Mouse (Mus musculus) liver, embryonic 15.5 days (tissue): Measurements from ENCODE around the gene Tada2b. TPM values are rescaled to one million over a fixed set of nuclear protein-coding genes. Genes with fewer than 3 reads are reported as not detected.

ENCODE experiments used
- ATAC-seq: fragments of 200-750 bp; cut with Nextera tagmentation; 2 replicates; pipeline ENCODE4 v1.8.0; 2017; ENCODE audit warnings: moderate number of reproducible peaks, mild to moderate bottlenecking, moderate library complexity; ENCODE audit not compliant: insufficient read depth
- H3K27ac ChIP-seq: fragments of 300-500 bp; sonication (generic); replicated peaks from 2 replicates; pipeline ENCODE4 v1.5.1; 2015; ENCODE audit warnings: mild to moderate bottlenecking, inconsistent platforms
- H3K27me3 ChIP-seq: fragments of 300-500 bp; sonication (generic); 2 replicates; pipeline ENCODE4 v1.6.1; 2015; ENCODE audit warnings: mild to moderate bottlenecking, inconsistent platforms
- H3K36me3 ChIP-seq: fragments of 300-500 bp; sonication (generic); replicated peaks from 2 replicates; pipeline ENCODE4 v1.6.1; 2015; ENCODE audit warnings: moderate library complexity, mild to moderate bottlenecking, inconsistent platforms
- H3K4me1 ChIP-seq: fragments of 300-500 bp; sonication (generic); replicated peaks from 2 replicates; pipeline ENCODE4 v1.6.1; 2015; ENCODE audit warnings: inconsistent platforms
- H3K4me2 ChIP-seq: fragments of 300-500 bp; sonication (generic); 2 replicates; pipeline ENCODE4 v1.6.1; 2015; ENCODE audit warnings: moderate library complexity, mild to moderate bottlenecking, inconsistent platforms
- H3K4me3 ChIP-seq: fragments of 300-500 bp; sonication (generic); replicated peaks from 2 replicates; pipeline ENCODE4 v1.5.1; 2015; ENCODE audit warnings: mild to moderate bottlenecking, inconsistent platforms
- H3K9ac ChIP-seq: fragments of 300-500 bp; sonication (generic); 2 replicates; pipeline ENCODE4 v1.6.1; 2015; ENCODE audit warnings: moderate library complexity, mild to moderate bottlenecking, inconsistent platforms
- H3K9me3 ChIP-seq: fragments of 300-500 bp; sonication (generic); replicated peaks from 2 replicates; pipeline ENCODE4 v1.6.1; 2016; ENCODE audit warnings: inconsistent platforms
- WGBS: fragments of 180-500 bp; shearing (Covaris S2); methylation state at CpG from one replicate; pipeline ENCODE4 v1.1.7; 2015; ENCODE audit warnings: mixed read lengths; ENCODE audit not compliant: insufficient replicate concordance; 5-methylcytosine and 5-hydroxymethylcytosine counted together
- polyA plus RNA-seq: library from polyadenylated mRNA; unstranded; fragments of >200 nt; fragmentation: Nextera tagmentation; extraction: Ambion mirVana; gene quantifications from 2 replicates; pipeline ENCODE4 v1.2.1, GENCODE M21; 2015

Gene Tada2b
- polyA plus RNA-seq, 1 experiment from 2014 or later, result 0.74 TPM

DNA sequence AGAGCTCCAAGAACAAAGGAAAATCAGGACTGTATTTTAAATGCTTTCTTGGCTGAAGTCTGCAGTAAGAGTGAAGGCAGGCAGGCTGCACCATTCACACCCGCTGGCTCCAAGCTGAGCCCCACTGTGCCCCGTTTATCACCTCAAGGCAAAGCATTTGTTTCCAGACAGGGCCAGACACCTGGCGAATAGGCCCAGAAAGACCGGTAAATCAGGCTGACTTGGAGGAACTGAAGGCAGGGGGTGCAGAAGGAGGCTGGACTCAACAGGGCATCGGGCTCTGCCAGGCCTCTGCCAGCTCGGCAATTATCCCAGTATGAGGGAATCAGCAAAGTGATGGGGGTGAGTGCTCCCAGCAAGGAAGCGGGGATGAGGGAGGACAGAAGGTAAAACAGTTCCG, 39.1 kb downstream of the Tada2b start:
- Histone ChIP-seq H3K27ac (no peak overlapping the region), H3K36me3 (no peaks in the 10 kb centered on the region), H3K4me2 (no peak overlapping the region), H3K4me1 (no peaks in the 10 kb centered on the region), H3K9me3 (no peaks in the 10 kb centered on the region), H3K27me3 (peaks cover 29% of the 10 kb centered on the region), H3K4me3 (no peak overlapping the region), H3K9ac (no peak overlapping the region)
- WGBS, result 20% methylated on average over 8 of the region's 8 CpGs
- no peak for ATAC-seq

DNA sequence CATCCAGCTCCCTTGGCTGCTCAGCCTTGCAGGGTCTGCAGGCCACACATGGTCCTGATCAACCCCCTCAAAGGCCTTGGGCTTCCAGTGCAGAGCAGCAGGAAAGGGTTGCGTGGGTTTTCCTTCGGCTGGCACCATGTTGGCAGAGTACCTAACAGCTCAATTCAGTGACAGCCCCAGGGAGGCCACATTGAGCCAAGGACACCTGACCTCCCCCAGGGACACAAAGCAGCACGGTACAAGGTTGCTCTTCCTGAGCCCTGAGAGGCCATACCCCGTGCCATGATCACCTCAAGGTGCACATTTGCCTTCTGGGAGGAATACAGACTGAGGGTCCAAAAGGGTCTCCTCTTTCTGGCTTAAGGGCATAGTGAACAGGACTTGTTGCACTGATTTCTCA, 39.5 kb downstream of the Tada2b start:
- Histone ChIP-seq H3K4me1 (no peaks in the 10 kb centered on the region), H3K27me3 (peaks cover 29% of the 10 kb centered on the region), H3K36me3 (no peaks in the 10 kb centered on the region), H3K4me3 (no peak overlapping the region), H3K9ac (no peak overlapping the region), H3K27ac (no peak overlapping the region), H3K4me2 (no peak overlapping the region), H3K9me3 (no peaks in the 10 kb centered on the region)
- no peak for ATAC-seq
- 34% methylated on average over 4 of the region's 4 CpGs for WGBS

DNA sequence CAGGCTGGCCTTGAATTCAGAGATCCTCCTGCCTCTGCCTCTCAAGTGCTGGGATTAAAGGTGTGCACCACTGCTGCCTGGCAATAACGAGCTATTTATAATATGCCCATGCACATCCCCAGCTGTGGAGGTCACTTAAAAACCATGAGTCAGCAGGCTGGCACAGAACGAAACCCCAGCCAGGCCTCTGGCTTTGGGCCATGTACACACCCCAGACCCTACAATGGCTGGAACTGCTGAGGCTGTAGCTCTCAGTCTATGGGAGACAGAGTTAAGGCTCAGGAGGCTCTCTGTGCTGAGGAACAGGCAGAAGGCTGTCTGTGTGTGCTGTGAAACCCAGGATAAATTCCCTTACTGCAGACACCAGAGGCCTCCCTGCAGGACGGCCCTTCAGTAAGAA, 43.3 kb downstream of the Tada2b start:
- Histone ChIP-seq H3K4me1 (no peaks in the 10 kb centered on the region), H3K9me3 (no peaks in the 10 kb centered on the region), H3K4me3 (no peak overlapping the region), H3K9ac (no peak overlapping the region), H3K27me3 (peaks cover 18% of the 10 kb centered on the region), H3K36me3 (no peaks in the 10 kb centered on the region), H3K4me2 (no peak overlapping the region), H3K27ac (no peak overlapping the region)
- no peak for ATAC-seq
- WGBS, result 43% methylated on average over 3 of the region's 3 CpGs

DNA sequence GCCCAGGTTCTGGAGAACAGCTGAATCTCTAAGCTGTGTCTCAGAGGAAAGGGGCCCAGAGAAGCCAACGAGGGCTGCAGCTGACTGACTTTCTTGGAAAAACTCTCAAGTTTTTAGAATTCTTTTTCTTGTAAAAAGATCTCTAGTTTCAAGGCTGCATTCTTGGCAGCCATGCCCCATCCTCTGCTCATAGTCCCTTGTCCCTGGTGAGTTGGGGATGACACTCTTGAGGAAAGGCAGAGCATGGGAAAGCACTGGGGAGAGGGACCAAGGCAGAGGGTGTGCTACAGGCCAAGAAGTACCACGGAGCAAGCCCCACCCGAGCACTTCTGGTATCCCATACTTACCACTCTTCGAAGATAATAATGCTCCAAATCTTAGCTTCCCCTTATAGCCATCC, 47.2 kb downstream of the Tada2b start:
- H3K4me1 ChIP-seq, result no peaks in the 10 kb centered on the region
- ATAC-seq, result no peak
- H3K9ac ChIP-seq, result no peak overlapping the region
- H3K27me3 ChIP-seq, result no peaks in the 10 kb centered on the region
- no peak overlapping the region for H3K27ac ChIP-seq
- H3K4me2 ChIP-seq, result no peak overlapping the region
- no peak overlapping the region for H3K4me3 ChIP-seq
- H3K9me3 ChIP-seq, result no peaks in the 10 kb centered on the region
- whole genome bisulfite sequencing, result 36% methylated on average over 4 of the region's 4 CpGs
- no peaks in the 10 kb centered on the region for H3K36me3 ChIP-seq

DNA sequence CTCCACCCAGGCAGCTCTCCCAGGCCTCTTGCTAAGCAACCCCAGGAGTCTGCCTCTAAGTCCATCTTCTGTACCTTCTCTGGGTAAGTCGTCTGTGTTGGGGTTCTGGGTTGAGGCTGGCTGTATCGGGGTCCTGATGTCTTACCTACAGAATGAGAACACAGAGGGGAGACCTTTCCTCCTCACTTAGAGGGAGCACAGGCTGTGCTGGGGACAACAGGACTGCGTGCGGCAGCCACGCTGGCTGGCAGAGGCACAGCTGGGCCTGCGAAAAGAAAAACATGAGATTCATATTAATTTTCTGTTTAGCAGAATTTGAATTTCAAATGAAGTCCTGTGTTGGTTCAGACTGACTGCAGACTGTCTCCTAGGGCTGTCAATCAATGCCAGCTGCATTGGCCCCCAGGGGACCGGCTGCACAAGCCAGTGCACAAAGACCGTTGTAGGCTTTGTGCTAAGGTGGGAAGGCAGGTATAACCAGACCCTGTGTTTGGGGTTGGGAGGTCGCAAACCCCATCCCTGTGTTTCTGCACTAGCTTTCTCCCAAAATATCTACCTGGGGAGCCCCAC, 49.6 kb downstream of the Tada2b start:
- Histone ChIP-seq H3K4me2 (no peak overlapping the region), H3K36me3 (no peaks in the 10 kb centered on the region), H3K9ac (no peak overlapping the region), H3K27me3 (no peaks in the 10 kb centered on the region), H3K9me3 (no peaks in the 10 kb centered on the region), H3K27ac (no peak overlapping the region), H3K4me1 (no peaks in the 10 kb centered on the region), H3K4me3 (no peak overlapping the region)
- ATAC-seq, result no peak
- 65% methylated on average over 9 of the region's 9 CpGs for WGBS

DNA sequence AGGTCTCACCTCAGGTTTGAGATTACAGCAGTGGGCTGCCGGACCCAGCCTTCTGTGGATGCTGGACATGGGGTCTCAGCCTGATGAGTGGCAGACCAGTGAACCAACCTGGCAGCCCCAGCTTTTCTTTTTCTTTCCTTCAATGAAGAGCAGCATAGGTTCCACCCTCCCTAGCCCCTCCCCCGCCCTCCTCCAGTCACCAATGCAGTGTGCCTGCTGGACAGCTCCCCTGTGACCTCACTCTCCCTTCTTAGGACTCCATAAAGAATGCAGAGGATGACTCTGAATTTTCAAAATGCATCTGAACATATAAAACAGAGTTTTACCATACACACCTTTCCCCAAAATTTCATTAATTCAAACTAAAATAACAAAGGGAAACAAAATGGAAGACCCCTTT, 52.4 kb downstream of the Tada2b start:
- WGBS, result 37% methylated on average over 2 of the region's 2 CpGs
- no peaks in the 10 kb centered on the region for H3K27me3 ChIP-seq
- no peak overlapping the region for H3K4me2 ChIP-seq
- H3K27ac ChIP-seq, result no peak overlapping the region
- no peak overlapping the region for H3K9ac ChIP-seq
- H3K9me3 ChIP-seq, result no peaks in the 10 kb centered on the region
- no peak for ATAC-seq
- no peaks in the 10 kb centered on the region for H3K36me3 ChIP-seq
- H3K4me1 ChIP-seq, result no peaks in the 10 kb centered on the region
- no peak overlapping the region for H3K4me3 ChIP-seq

DNA sequence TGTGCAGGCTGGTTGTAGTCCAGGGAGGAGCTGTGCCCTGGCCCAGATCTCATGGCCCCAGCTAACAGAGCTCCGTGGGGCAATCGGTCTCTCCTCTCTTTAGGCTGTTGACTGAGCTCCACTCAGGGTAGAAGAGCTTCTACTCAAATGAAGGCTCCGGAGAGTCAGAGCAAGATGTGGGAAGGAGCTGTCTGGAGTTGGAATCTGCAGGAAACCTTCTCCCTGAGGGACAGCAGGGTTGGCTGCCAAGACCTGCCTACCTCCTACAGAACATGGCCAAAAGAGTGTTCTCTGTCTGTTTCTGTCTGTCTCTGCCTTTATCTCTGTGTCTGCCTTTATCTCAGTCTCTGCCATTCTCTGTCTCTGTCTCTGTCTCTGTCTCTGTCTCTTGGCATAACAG, 54.5 kb downstream of the Tada2b start:
- WGBS, result 69% methylated on average over 3 of the region's 3 CpGs
- Histone ChIP-seq H3K4me2 (no peak overlapping the region), H3K36me3 (no peaks in the 10 kb centered on the region), H3K9ac (no peak overlapping the region), H3K4me3 (no peak overlapping the region), H3K4me1 (no peaks in the 10 kb centered on the region), H3K9me3 (no peaks in the 10 kb centered on the region), H3K27me3 (no peaks in the 10 kb centered on the region), H3K27ac (no peak overlapping the region)
- no peak for ATAC-seq

DNA sequence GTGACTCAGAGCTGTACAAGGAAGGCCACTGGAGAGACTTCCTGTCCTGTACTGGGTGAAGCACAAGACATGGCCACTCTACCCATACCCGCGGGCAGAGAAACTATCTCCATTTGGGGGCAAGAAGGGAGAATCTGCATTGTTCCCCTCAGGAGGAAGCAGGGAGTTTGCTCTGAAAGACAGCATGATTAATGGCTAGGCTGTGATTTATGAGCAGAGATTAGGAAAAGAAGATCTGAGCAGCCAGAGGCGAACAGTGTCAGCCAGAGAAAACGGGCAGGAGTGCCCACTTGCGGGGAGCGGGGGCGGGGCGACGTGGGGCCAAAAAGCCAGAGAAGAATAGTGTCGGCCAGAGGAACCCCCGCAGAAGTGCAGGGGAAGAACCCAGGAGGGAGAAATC, 56.3 kb downstream of the Tada2b start:
- H3K4me1 ChIP-seq, result no peaks in the 10 kb centered on the region
- 27% methylated on average over 11 of the region's 11 CpGs for WGBS
- H3K4me2 ChIP-seq, result no peak overlapping the region
- H3K36me3 ChIP-seq, result no peaks in the 10 kb centered on the region
- no peaks in the 10 kb centered on the region for H3K27me3 ChIP-seq
- no peak overlapping the region for H3K27ac ChIP-seq
- ATAC-seq, result no peak
- no peak overlapping the region for H3K9ac ChIP-seq
- H3K4me3 ChIP-seq, result no peak overlapping the region
- H3K9me3 ChIP-seq, result no peaks in the 10 kb centered on the region

DNA sequence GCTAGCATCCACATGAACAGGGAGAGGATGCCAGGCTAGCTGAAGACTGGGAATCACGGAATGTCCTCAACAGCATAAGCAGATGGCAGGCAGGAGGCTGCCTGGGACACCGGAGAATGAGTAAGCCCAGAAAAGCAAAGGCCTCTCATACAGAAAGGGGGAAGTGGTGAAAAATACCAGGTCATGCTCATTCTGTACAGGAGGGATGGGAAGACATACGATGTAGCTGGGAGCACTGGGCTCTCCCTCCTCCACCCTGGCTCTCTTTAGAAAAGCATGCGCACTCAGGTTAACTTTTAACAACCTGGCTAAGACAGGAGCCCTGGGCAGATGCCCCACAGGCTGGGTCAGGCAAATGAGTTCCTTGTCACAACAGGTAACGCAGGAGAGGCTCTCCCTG, 57.7 kb downstream of the Tada2b start:
- WGBS, result 52% methylated on average over 5 of the region's 5 CpGs
- H3K4me1 ChIP-seq, result no peaks in the 10 kb centered on the region
- no peaks in the 10 kb centered on the region for H3K9me3 ChIP-seq
- no peaks in the 10 kb centered on the region for H3K36me3 ChIP-seq
- no peaks in the 10 kb centered on the region for H3K27me3 ChIP-seq
- no peak overlapping the region for H3K4me2 ChIP-seq
- H3K4me3 ChIP-seq, result no peak overlapping the region
- H3K27ac ChIP-seq, result no peak overlapping the region
- ATAC-seq, result no peak
- no peak overlapping the region for H3K9ac ChIP-seq

DNA sequence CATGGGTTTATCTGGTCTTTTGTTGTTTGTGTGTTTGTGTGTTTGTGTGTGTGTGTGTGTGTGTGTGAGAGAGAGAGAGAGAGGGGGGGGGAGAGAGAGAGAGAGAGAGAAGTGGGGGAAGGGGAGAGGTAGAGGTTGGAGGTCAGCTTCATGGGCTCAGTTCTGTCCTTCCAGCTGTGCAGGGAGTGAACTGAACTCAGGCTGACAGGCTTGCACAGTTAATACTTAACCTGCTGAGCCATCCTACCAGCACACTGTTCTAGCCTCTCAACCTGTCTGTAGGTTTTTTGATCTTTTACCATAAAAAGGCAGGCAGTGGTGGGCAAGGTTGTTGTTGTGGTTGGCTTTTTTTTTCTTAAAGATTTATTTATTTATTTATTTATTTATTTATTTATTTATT, 59.4 kb downstream of the Tada2b start:
- Histone ChIP-seq H3K4me3 (no peak overlapping the region), H3K27ac (no peak overlapping the region), H3K9me3 (no peaks in the 10 kb centered on the region), H3K4me2 (no peak overlapping the region), H3K36me3 (no peaks in the 10 kb centered on the region), H3K27me3 (no peaks in the 10 kb centered on the region), H3K9ac (no peak overlapping the region), H3K4me1 (no peaks in the 10 kb centered on the region)
- ATAC-seq, result no peak
